Mouse (Mus musculus) cerebellum, adult (tissue): ENCODE measurements at regions not wholly inside any gene's neighbourhood (a gene's known extent, or its start where the extent isn't known, plus 50 kb on each side); places are given as distances from the start of the nearest gene placed in this dataset.
"Not testable (repeated sequence)": the region's sequence is repeated elsewhere in the genome, so short reads cannot be mapped to it uniquely, and the experiment has no call there.

Source experiments
- ATAC-seq: cut with Nextera tagmentation; 2 replicates; pipeline ENCODE4 v1.9.2; 2017; ENCODE audit warnings: mild to moderate bottlenecking, moderate library complexity, mixed read lengths; ENCODE audit not compliant: insufficient number of reproducible peaks, low FRiP score, low TSS enrichment

GRCm38 (mm10) chr1:168709017-168709681 is 277.1 kb upstream of the Pbx1 start:
- ATAC-seq = peak; percentile 58; the same call in 1 of the 2 replicates

GRCm38 (mm10) chr1:168708161-168708865 is 276.2 kb upstream of the Pbx1 start:
- peak; percentile 56; the same call in 1 of the 2 replicates for ATAC-seq

- ATAC-seq = no peak
Measured at GRCm38 (mm10) chr1:168697386-168697785, 265.3 kb upstream of the Pbx1 start.

DNA sequence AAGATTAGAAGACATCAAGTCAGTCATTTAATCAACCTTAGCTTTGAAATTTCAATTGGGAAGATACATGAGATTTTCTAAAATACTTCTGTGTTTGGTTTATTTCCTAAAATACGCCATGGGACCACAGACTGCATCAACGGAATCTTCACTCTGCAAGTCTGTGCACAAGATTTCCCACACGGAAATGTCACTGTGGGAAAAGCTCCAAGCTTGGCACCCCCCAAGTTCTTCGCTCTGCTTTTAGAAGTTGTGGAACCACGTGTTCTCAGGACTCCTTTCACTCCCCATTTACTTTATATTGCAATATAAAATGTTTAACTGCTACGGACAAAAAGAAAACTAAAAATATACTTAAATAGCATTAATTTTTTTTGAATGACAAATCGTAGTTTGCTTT is 254.8 kb upstream of the Pbx1 start:
- ATAC-seq = no peak

DNA sequence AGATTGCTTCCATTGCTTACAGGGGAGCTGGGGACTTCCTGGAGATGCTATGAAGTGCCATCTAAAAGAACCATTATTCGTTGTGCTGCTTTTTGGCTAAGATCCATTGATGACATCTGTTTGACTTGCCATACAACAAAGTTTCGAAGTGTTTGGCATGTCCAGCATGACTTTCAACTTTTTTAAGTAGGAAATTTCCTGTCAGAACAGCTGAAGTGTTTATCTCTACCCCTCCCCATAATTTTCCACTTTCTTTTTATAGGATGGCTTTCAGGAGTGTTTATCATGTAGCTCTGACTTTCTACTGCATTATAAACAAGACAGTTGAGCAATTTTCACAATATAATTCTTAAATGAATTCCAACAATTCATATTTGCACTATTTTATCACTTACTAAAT is 253.1 kb upstream of the Pbx1 start:
- ATAC-seq = no peak

DNA sequence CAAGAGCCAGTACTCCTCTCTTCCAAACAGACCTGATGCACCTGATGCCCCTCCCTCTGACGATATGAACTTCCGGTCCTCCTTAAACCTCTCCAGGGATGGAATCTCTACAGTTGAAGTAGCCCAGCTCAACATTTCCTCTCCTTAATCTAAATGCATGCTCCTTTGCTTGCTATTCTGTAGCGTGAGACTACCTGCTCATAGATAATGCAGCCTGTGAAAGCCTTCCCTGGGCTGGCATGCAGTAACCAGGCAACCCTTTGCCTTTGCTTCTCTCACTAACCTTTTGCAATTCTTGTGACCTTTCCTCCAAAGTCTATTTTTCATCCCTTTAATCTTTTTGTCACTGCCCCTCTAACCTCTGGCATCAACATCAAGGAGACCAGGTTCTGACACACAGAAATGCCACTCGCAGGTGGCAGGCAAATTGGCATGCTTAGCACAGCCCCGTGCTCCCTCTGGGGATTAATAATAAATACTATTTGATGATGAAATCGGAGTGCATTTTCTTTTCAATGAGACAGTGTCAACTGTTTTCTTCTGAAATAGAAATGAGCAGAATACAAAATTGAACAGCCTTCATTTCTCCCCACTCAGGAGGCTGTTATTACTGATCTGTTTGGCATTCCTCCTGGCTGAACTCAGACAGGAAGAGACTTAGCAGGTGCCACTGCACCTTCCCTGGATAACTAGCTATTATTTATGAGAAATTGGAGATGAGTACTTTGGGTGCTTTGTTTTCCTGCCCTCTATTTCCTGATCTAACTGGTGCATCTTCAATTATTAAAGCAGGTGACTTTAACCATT is 249.8 kb upstream of the Pbx1 start:
- no peak for ATAC-seq

GRCm38 (mm10) chr1:168680674-168681073 is 248.6 kb upstream of the Pbx1 start:
- ATAC-seq = no peak

DNA sequence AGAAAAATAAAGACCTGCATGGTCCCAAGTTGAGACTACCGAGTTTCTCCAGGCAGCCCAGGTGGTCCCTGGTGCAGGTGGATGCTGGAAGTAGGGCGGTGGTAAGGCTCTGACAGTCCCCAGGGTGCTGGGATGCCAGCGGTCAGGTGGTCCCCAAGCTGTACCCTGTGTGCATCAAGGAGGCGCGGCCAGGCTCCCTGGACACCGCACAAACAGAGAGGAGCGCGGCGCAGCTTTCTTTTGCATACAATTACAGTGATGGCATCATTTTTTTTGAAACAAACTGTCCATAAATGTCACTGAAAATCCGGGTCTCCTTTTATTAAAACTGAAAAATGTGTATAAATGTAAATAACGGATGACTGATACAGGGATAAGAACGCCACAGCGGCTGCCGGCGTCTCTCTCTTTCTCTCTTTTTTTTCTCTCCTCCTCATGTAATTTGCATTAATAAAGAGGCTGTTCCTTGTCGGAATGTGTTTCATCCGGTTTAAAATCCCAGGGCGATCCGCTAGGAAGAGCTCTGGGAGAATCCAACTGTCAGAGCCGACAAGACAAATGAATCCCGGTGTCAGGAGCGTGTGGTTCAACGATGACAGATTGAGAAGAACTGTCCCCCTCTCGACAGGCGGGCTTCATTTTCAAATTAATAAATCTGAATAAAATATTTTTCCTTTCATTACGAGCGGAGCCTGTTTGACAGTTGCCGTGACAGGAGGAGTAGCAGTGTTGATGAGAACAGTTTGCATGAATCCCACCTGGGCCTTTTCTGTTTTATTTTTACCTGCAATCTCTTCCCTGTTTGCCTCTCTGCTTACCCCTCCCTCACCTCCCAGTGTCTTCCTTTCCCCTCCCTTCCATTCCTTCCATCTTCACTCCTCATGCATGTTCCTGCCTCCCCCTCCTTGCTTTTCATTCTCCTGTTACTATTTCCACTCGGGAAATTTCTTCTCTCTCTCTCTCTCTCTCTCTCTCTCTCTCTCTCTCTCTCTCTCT is 244.6 kb upstream of the Pbx1 start:
- peak; percentile 58; the same call in 1 of the 2 replicates for ATAC-seq

DNA sequence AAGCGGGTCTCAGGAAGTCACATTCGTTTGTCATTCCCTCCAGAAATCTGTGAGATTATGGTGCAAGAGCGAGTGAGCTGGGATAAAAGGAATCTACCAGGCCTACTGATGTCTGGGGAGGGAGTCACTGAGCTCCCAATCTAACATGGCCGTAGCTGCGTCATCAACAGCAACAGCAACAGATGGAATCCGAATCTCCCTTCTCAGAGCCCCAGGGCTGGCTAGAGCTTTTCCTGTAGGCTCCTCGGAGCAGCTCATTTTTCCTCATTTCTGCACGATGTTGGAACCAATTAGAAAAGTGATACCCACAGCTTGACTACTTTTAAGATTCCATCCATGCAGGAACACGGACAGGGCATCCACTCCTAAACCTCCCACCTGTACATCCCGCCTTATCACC is 243.7 kb upstream of the Pbx1 start:
- no peak for ATAC-seq

- no peak for ATAC-seq
Measured at GRCm38 (mm10) chr1:168662755-168663284, 230.8 kb upstream of the Pbx1 start.

DNA sequence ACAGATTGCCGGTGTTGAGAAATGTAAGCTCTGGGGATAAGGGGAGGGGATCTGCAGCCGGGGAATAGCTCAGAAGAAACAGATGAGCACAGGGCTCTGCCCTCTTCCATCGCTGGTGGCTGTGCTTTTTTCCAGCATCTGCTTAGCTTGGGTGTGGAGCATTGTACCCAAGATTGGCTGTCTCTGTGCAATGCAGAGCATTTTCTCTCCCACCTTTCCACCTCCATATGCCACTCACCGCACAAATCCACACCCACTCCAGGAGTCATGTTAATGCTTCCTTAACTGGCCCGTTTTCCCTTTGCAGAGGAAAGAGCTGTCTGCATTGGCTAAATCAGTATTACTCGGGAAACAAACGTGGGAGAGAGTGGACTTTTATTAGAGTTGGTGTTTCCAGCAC is 228.9 kb upstream of the Pbx1 start:
- no peak for ATAC-seq

- no peak for ATAC-seq
Measured at GRCm38 (mm10) chr1:168659578-168659977, 227.5 kb upstream of the Pbx1 start.

DNA sequence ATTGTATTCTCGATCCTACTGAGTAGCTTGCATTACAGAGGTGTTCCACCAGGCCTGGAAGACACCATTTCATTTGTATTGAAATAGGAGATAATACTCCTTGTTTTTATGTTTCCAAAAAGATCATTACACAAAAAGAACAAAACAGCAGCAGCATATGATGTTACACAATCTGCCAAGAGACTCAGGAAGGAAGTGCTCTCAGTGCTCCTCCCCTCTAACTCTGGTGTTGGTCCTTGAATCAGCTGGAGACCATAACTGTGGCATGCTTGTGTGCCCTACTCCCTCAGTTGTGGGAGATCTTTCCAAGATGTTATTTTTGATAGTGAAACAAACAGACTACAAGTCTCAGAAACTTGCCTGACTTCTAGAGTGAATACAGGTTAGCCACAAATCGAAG is 200.8 kb upstream of the Pbx1 start:
- no peak for ATAC-seq

GRCm38 (mm10) chr1:168631979-168632378 is 199.9 kb upstream of the Pbx1 start:
- no peak for ATAC-seq

- not testable (repeated sequence) for ATAC-seq
Measured at GRCm38 (mm10) chr1:168601967-168602366, 169.9 kb upstream of the Pbx1 start.

GRCm38 (mm10) chr1:168600461-168601160 is 168.5 kb upstream of the Pbx1 start:
- no peak for ATAC-seq

- no peak for ATAC-seq
Measured at GRCm38 (mm10) chr1:168598191-168598667, 166.2 kb upstream of the Pbx1 start.

DNA sequence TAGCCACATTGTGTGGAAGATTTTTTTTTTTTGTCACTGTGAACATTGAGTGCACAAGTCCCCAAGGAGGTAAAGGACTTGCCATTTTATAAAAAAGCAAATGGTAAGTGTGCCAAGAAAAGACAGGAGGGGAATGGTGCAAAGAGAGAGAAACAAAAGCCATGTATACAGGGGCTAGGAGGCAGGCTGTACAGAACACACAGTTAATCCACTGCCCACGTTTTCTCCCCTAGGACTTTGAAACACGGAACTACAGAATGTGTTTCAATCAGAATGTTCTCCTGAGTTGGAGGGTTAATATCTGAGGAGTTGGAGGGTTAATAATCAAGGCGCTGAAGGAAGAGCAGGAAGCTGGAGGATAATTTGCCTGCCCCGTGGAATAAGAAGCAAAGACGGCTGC is 165.4 kb upstream of the Pbx1 start:
- ATAC-seq = no peak

GRCm38 (mm10) chr1:168584137-168584536 is 152.1 kb upstream of the Pbx1 start:
- no peak for ATAC-seq
